Comparison of ENCODE assay signal across 9 mouse cellular contexts in genomic region chr16:45070383-45071083, GRCm38 (mm10). TPM values are rescaled to one million over a fixed set of nuclear protein-coding genes. Genes with fewer than 3 reads are reported as not detected.
A peak's percentile ranks its signal among the peaks of the same experiment; 100 is the strongest.
DNase-seq lines count a peak whose midpoint lies in the region; ATAC-seq lines count a peak whose summit lies in the region.
"Had no signal": no experiment of that assay in that cellular context is flagged by ENCODE, and none has a peak within 500 bp of the region (broad histone marks: within the 10 kb centered on the region; RNA-seq: fewer than 3 reads in every experiment).

No protein-coding gene starts in this region.

- H3K9me3 ChIP-seq in kidney, embryonic 15.5 days (replicated peaks): no peaks in the 10 kb centered on the region
- H3K9me3 ChIP-seq in hindbrain, embryonic 16.5 days (ENCODE audit: control insufficient read depth, low read length): no peaks in the 10 kb centered on the region

- H3K27ac ChIP-seq in kidney, embryonic 15.5 days: no peak overlapping the region
- H3K27ac ChIP-seq in hindbrain, embryonic 16.5 days (ENCODE audit: low read depth, low read length): no peak overlapping the region

- no peaks in the 10 kb centered on the region for H3K4me1 ChIP-seq in kidney, embryonic 15.5 days
- no peaks in the 10 kb centered on the region for H3K4me1 ChIP-seq in hindbrain, embryonic 16.5 days (ENCODE audit: control insufficient read depth, insufficient read depth, low read depth, low read length)

- no peaks in the 10 kb centered on the region for H3K36me3 ChIP-seq in kidney, embryonic 15.5 days
- no peaks in the 10 kb centered on the region for H3K36me3 ChIP-seq in hindbrain, embryonic 16.5 days (ENCODE audit: control insufficient read depth, insufficient read depth, low read length)

- no peak overlapping the region for H3K4me2 ChIP-seq in kidney, embryonic 15.5 days
- H3K4me2 ChIP-seq in hindbrain, embryonic 16.5 days (ENCODE audit: low read length): no peak overlapping the region

- 87% methylated on average over 8 of the region's 8 CpGs for WGBS in kidney, embryonic 15.5 days
- 85% methylated on average over 8 of the region's 8 CpGs for WGBS in hindbrain, embryonic 16.5 days

- no peak overlapping the region for H3K4me3 ChIP-seq in kidney, embryonic 15.5 days (replicated peaks)
- no peak overlapping the region for H3K4me3 ChIP-seq in hindbrain, embryonic 16.5 days (ENCODE audit: low read length)

- no peaks in the 10 kb centered on the region for H3K27me3 ChIP-seq in kidney, embryonic 15.5 days
- H3K27me3 ChIP-seq in hindbrain, embryonic 16.5 days (replicated peaks; ENCODE audit: control insufficient read depth, insufficient read depth, low read length): no peaks in the 10 kb centered on the region

- no peak overlapping the region for H3K9ac ChIP-seq in kidney, embryonic 15.5 days
- H3K9ac ChIP-seq in hindbrain, embryonic 16.5 days (ENCODE audit: low read depth, low read length): no peak overlapping the region

- intact Hi-C loops in heart, postnatal 10 days (cut with DNase I): no loop called here

- ATAC-seq in kidney, embryonic 15.5 days (replicated peaks; ENCODE audit: low FRiP score): no peak
- ATAC-seq in hindbrain, embryonic 16.5 days: no peak

- peak; percentile 52 for DNase-seq in kidney, postnatal 10 days
- DNase-seq in adrenal gland, postnatal 10 days: peak; percentile 39
- peak; percentile 81 to 83 for DNase-seq in heart, postnatal 10 days
- peak; percentile 91 for DNase-seq in skeletal muscle tissue, adult 2 months (ENCODE audit: low read depth, low spot score)
- no peak for DNase-seq in embryo, embryonic 9.5 days (ENCODE audit: extremely low spot score)
- DNase-seq in spleen, adult 12 weeks (ENCODE audit: low spot score): no peak

RNA-seq across cellular contexts. Expression of gene Ccdc80, which starts 22.7 kb away (rescaled TPM):
- polyA plus RNA-seq in kidney, embryonic 15.5 days (2015; fragmentation: Nextera tagmentation; extraction: Ambion mirVana): 102 and 118 TPM in 2 replicates
- total RNA-seq in adrenal gland, postnatal 10 days (2021): 10 to 100 TPM; 60.7 to 82.4 TPM
- 100 to 1,000 TPM; 123 to 128 TPM for total RNA-seq in heart, postnatal 10 days (2021)
- 13.0 and 13.5 TPM in 2 replicates for polyA plus RNA-seq in hindbrain, embryonic 16.5 days (2015; fragmentation: Nextera tagmentation; extraction: Ambion mirVana)
- total RNA-seq: MEL had no signal

Comparison
In these comparisons a context has a peak if more than half of its experiments do, and no peak if none do; other contexts are left out.
1. DNase-seq: peak in kidney, postnatal 10 days (single experiment), adrenal gland, postnatal 10 days (single experiment), heart, postnatal 10 days (2 of 2) and skeletal muscle tissue, adult 2 months (single experiment); none in embryo, embryonic 9.5 days (single experiment) and spleen, adult 12 weeks (single experiment).